Mouse (Mus musculus) left cerebral cortex, postnatal 10 days (tissue): ENCODE measurements around the gene Rtn2. TPM values are rescaled to one million over a fixed set of nuclear protein-coding genes. Genes with fewer than 3 reads are reported as not detected.
A peak's percentile ranks its signal among the peaks of the same experiment; 100 is the strongest.
"Not testable (repeated sequence)": the region's sequence is repeated elsewhere in the genome, so short reads cannot be mapped to it uniquely, and the experiment has no call there.

Experiments
- DNase-seq, 2 experiments: peaks; one replicate each; pipeline ENCODE4 v3.0.0; 2021 to 2022; ENCODE audit warnings: low spot score in 2 of 2, mixed read lengths in 1 of 2; ENCODE audit errors: extremely low spot score in 1 of 2
- intact Hi-C: fragments of 180-260 bp; cut with DNase I; formaldehyde crosslinking; loops from one replicate; pipeline ENCODE4 v1.15.1; 2025
- total RNA-seq, 2 experiments: library from RNA; stranded (reverse); gene quantifications; 2 replicates each; pipeline ENCODE4 v1.2.3; 2021

The Rtn2 gene
- total RNA-seq, 2 experiments from 2014 or later, result 145 to 151 TPM

GRCm38 (mm10) chr7:19265928-19266822 lies 16.2 kb upstream of the Rtn2 start:
- peak in 1 of 2 experiments; percentile 30 for DNase-seq
- intact Hi-C loops, result no loop called here

GRCm38 (mm10) chr7:19267051-19267450 lies 15.4 kb upstream of the Rtn2 start:
- DNase-seq, result no peak
- intact Hi-C loops, result no loop called here

- intact Hi-C loops, result no loop called here
Observed at GRCm38 (mm10) chr7:19268993-19269681, 13.3 kb upstream of the Rtn2 start.

GRCm38 (mm10) chr7:19269721-19270441 lies 12.5 kb upstream of the Rtn2 start:
- DNase-seq, result peak in 1 of 2 experiments; percentile 90
- intact Hi-C loops, result no loop called here

More at GRCm38 (mm10) chr7:19268993-19269681, 13.3 kb upstream of the Rtn2 start:
- DNase-seq, result no peak

- intact Hi-C loops, result no loop called here
Observed at GRCm38 (mm10) chr7:19270509-19271237, 11.8 kb upstream of the Rtn2 start.

GRCm38 (mm10) chr7:19271238-19272172 lies 10.9 kb upstream of the Rtn2 start, which contains the start of gene Vasp:
Gene Vasp, minus strand, starts transcription at chr7:19271817.
- peak; percentile 72 to 87 for DNase-seq
- intact Hi-C loops, result no loop called here

More at GRCm38 (mm10) chr7:19270509-19271237, 11.8 kb upstream of the Rtn2 start:
- DNase-seq, result peak in 1 of 2 experiments; percentile 55

GRCm38 (mm10) chr7:19272173-19272764 lies 10.2 kb upstream of the Rtn2 start:
- intact Hi-C loops, result no loop called here
- peak in 1 of 2 experiments; percentile 76 for DNase-seq

- intact Hi-C loops, result no loop called here
Observed at GRCm38 (mm10) chr7:19276253-19276652, 6.2 kb upstream of the Rtn2 start.

GRCm38 (mm10) chr7:19279052-19279451 lies 3.4 kb upstream of the Rtn2 start:
- no peak for DNase-seq
- intact Hi-C loops, result no loop called here

More at GRCm38 (mm10) chr7:19276253-19276652, 6.2 kb upstream of the Rtn2 start:
- no peak for DNase-seq

- DNase-seq, result no peak
- intact Hi-C loops, result loop anchor here (5.0 kb wide), 1 partner anchor 42 kb away; no protein-coding TSS in a partner anchor
Observed at GRCm38 (mm10) chr7:19279581-19280114, 2.8 kb upstream of the Rtn2 start, which contains the start of gene Ppm1n. Gene Ppm1n, minus strand, starts transcription at chr7:19280064.

GRCm38 (mm10) chr7:19281680-19282304 lies 632 bp upstream of the Rtn2 start:
- DNase-seq, result not testable (repeated sequence)
- intact Hi-C loops, result loop anchor here (5.0 kb wide), 1 partner anchor 44 kb away; no protein-coding TSS in a partner anchor

GRCm38 (mm10) chr7:19282791-19283405 lies 474 bp downstream of the Rtn2 start:
- DNase-seq, result peak in 1 of 2 experiments; percentile 83
- intact Hi-C loops, result loop anchor here (5.0 kb wide), 1 partner anchor 46 kb away; no protein-coding TSS in a partner anchor

GRCm38 (mm10) chr7:19283406-19283804 lies 981 bp downstream of the Rtn2 start:
- DNase-seq, result no peak
- intact Hi-C loops, result loop anchor here (5.0 kb wide), 1 partner anchor 46 kb away; no protein-coding TSS in a partner anchor

GRCm38 (mm10) chr7:19284763-19285162 lies 2.3 kb downstream of the Rtn2 start:
- intact Hi-C loops, result loop anchor here (2.0 to 5.0 kb wide), 2 partner anchors 20 to 47 kb away; no protein-coding TSS in a partner anchor
- DNase-seq, result peak; percentile 63 to 67

GRCm38 (mm10) chr7:19290969-19291596 lies 8.7 kb downstream of the Rtn2 start:
- DNase-seq, result peak in 1 of 2 experiments; percentile 71
- intact Hi-C loops, result no loop called here
